Mouse (Mus musculus) intestine, embryonic 14.5 days (tissue): Measurements from ENCODE around the gene Mapkapk2. TPM values are rescaled to one million over a fixed set of nuclear protein-coding genes. Genes with fewer than 3 reads are reported as not detected.
"Not testable (repeated sequence)": the region's sequence is repeated elsewhere in the genome, so short reads cannot be mapped to it uniquely, and the experiment has no call there.

ENCODE experiments used
- ATAC-seq: fragments of 200-750 bp; cut with Nextera tagmentation; replicated peaks from 2 replicates; pipeline ENCODE4 v1.8.0; 2017; ENCODE audit warnings: low read depth, moderate number of reproducible peaks, moderate TSS enrichment, moderate library complexity; ENCODE audit not compliant: low FRiP score, low TSS enrichment
- DNase-seq: peaks from one replicate; pipeline ENCODE4 v3.0.0-alpha.2; 2018; ENCODE audit warnings: low spot score
- H3K27ac ChIP-seq: fragments of 300-500 bp; sonication (generic); 2 replicates; pipeline ENCODE4 v1.5.1; 2014; ENCODE audit warnings: low read depth, mild to moderate bottlenecking, control low read depth
- H3K27me3 ChIP-seq: fragments of 300-500 bp; sonication (generic); replicated peaks from 2 replicates; pipeline ENCODE4 v1.6.1; 2014; ENCODE audit warnings: low read length, control low read depth; ENCODE audit not compliant: control insufficient read depth, insufficient read depth
- H3K36me3 ChIP-seq: fragments of 300-500 bp; sonication (generic); 2 replicates; pipeline ENCODE4 v1.6.1; 2014; ENCODE audit warnings: low read length, control low read depth; ENCODE audit not compliant: control insufficient read depth, insufficient read depth
- H3K4me1 ChIP-seq: fragments of 300-500 bp; sonication (generic); replicated peaks from 2 replicates; pipeline ENCODE4 v1.6.1; 2014; ENCODE audit warnings: low read length, control low read depth, mixed read lengths; ENCODE audit not compliant: control insufficient read depth, insufficient read depth
- H3K4me2 ChIP-seq: fragments of 300-500 bp; sonication (generic); 2 replicates; pipeline ENCODE4 v1.6.1; 2014; ENCODE audit warnings: low read length
- H3K4me3 ChIP-seq: fragments of 300-500 bp; sonication (generic); 2 replicates; pipeline ENCODE4 v1.5.1; 2014; ENCODE audit warnings: low read depth, low read length, control low read depth, mixed read lengths
- H3K9ac ChIP-seq: fragments of 300-500 bp; sonication (generic); 2 replicates; pipeline ENCODE4 v1.6.1; 2014; ENCODE audit warnings: mild to moderate bottlenecking, low read length
- H3K9me3 ChIP-seq: fragments of 300-500 bp; sonication (generic); 2 replicates; pipeline ENCODE4 v1.6.1; 2016; ENCODE audit warnings: low read length, control low read depth; ENCODE audit not compliant: control insufficient read depth
- WGBS: fragments of 180-500 bp; shearing (Covaris S2); extraction: QIAGEN DNeasy Blood & Tissue Kit; methylation state at CpG from one replicate; pipeline ENCODE4 v1.1.7; 2014; 5-methylcytosine and 5-hydroxymethylcytosine counted together
- polyA plus RNA-seq: library from polyadenylated mRNA; unstranded; fragments of >200 nt; fragmentation: Nextera tagmentation; extraction: Ambion mirVana; gene quantifications from 2 replicates; pipeline ENCODE4 v1.2.1, GENCODE M21; 2014

The Mapkapk2 gene
- polyA plus RNA-seq, result 58.1 and 62.4 TPM in 2 replicates

GRCm38 (mm10) chr1:131097700-131098094, at the start of gene Mapkapk2:
TSS of gene Mapkapk2 (minus strand) at chr1:131097826.
- 0% methylated on average over 26 of the region's 32 CpGs for WGBS

GRCm38 (mm10) chr1:131146181-131146614, 48.6 kb upstream of the Mapkapk2 start:
- no peak overlapping the region for H3K9ac ChIP-seq
- no peak overlapping the region for H3K4me3 ChIP-seq
- no peaks in the 10 kb centered on the region for H3K36me3 ChIP-seq
- no peaks in the 10 kb centered on the region for H3K4me1 ChIP-seq
- DNase-seq (no peak), ATAC-seq (no peak)
- no peaks in the 10 kb centered on the region for H3K27me3 ChIP-seq
- H3K4me2 ChIP-seq, result no peak overlapping the region
- H3K27ac ChIP-seq, result no peak overlapping the region
- no peaks in the 10 kb centered on the region for H3K9me3 ChIP-seq
- 91% methylated on average over 3 of the region's 3 CpGs for WGBS

More at GRCm38 (mm10) chr1:131097700-131098094, at the start of gene Mapkapk2:
- H3K4me1 ChIP-seq, result peaks cover 3% of the 10 kb centered on the region; the same call in 1 of the 2 replicates
- peak within 1 kb of the TSS; percentile 83 for H3K9ac ChIP-seq
- no peaks in the 10 kb centered on the region for H3K9me3 ChIP-seq
- DNase-seq, result peak; percentile 97
- no peaks in the 10 kb centered on the region for H3K27me3 ChIP-seq
- peak within 1 kb of the TSS; percentile 88 for H3K27ac ChIP-seq
- peak; percentile 94 for ATAC-seq
- no peaks in the 10 kb centered on the region for H3K36me3 ChIP-seq
- H3K4me2 ChIP-seq, result peak within 1 kb of the TSS; percentile 88
- H3K4me3 ChIP-seq, result peak within 1 kb of the TSS; percentile 65

- not testable (repeated sequence) for H3K27ac ChIP-seq, ATAC-seq, H3K4me2 ChIP-seq, H3K4me1 ChIP-seq, H3K9ac ChIP-seq, H3K27me3 ChIP-seq, H3K4me3 ChIP-seq, DNase-seq, H3K9me3 ChIP-seq, H3K36me3 ChIP-seq
- WGBS, result 83% methylated on average over 3 of the region's 3 CpGs
Measured at GRCm38 (mm10) chr1:131145222-131145621, 47.6 kb upstream of the Mapkapk2 start.

- 91% methylated on average over 1 of the region's 1 CpGs for WGBS
- no peak for ATAC-seq
- Histone ChIP-seq H3K9ac (no peak overlapping the region), H3K4me3 (no peak overlapping the region), H3K27ac (no peak overlapping the region), H3K9me3 (no peaks in the 10 kb centered on the region), H3K4me2 (no peak overlapping the region), H3K27me3 (no peaks in the 10 kb centered on the region), H3K4me1 (0 out of 2 replicates have a peak, but pooled peaks cover 4% of the 10 kb centered on the region), H3K36me3 (no peaks in the 10 kb centered on the region)
- DNase-seq, result no peak
Measured at GRCm38 (mm10) chr1:131142472-131142871, 44.8 kb upstream of the Mapkapk2 start.

- ATAC-seq, result no peak
- Histone ChIP-seq H3K9ac (no peak overlapping the region), H3K4me2 (no peak overlapping the region), H3K9me3 (no peaks in the 10 kb centered on the region), H3K27ac (no peak overlapping the region), H3K4me3 (no peak overlapping the region), H3K36me3 (no peaks in the 10 kb centered on the region), H3K4me1 (0 out of 2 replicates have a peak, but pooled peaks cover 4% of the 10 kb centered on the region), H3K27me3 (no peaks in the 10 kb centered on the region)
- DNase-seq, result no peak
- 53% methylated on average over 2 of the region's 2 CpGs for WGBS
Measured at GRCm38 (mm10) chr1:131141449-131141848, 43.8 kb upstream of the Mapkapk2 start.

GRCm38 (mm10) chr1:131139102-131140095, 41.8 kb upstream of the Mapkapk2 start:
- Histone ChIP-seq H3K27me3 (no peaks in the 10 kb centered on the region), H3K9ac (peak overlapping the region; percentile 63), H3K27ac (peak overlapping the region; percentile 95)

GRCm38 (mm10) chr1:131138191-131139016, 40.8 kb upstream of the Mapkapk2 start, which contains the start of gene Dyrk3:
TSS of gene Dyrk3 (minus strand) at chr1:131138340.
- 3% methylated on average over 49 of the region's 49 CpGs for WGBS
- Histone ChIP-seq H3K4me3 (peak within 1 kb of the TSS; percentile 86), H3K4me2 (peak within 1 kb of the TSS; percentile 86), H3K27me3 (no peaks in the 10 kb centered on the region), H3K9ac (peak within 1 kb of the TSS; percentile 63), H3K9me3 (no peaks in the 10 kb centered on the region), H3K4me1 (0 out of 2 replicates have a peak, but pooled peaks cover 4% of the 10 kb centered on the region), H3K27ac (peak within 1 kb of the TSS; percentile 95), H3K36me3 (no peaks in the 10 kb centered on the region)
- ATAC-seq (peak; percentile 97), DNase-seq (peak; percentile 93)

More at GRCm38 (mm10) chr1:131139102-131140095, 41.8 kb upstream of the Mapkapk2 start:
- DNase-seq, result no peak
- 65% methylated on average over 11 of the region's 11 CpGs for WGBS
- no peak for ATAC-seq
- Histone ChIP-seq H3K9me3 (no peaks in the 10 kb centered on the region), H3K4me1 (0 out of 2 replicates have a peak, but pooled peaks cover 4% of the 10 kb centered on the region), H3K4me2 (peak overlapping the region; percentile 86), H3K4me3 (peak overlapping the region; percentile 86), H3K36me3 (no peaks in the 10 kb centered on the region)

- Histone ChIP-seq H3K27ac (peak overlapping the region; percentile 95), H3K27me3 (no peaks in the 10 kb centered on the region), H3K4me3 (peak overlapping the region; percentile 86), H3K36me3 (no peaks in the 10 kb centered on the region), H3K9me3 (no peaks in the 10 kb centered on the region), H3K4me2 (peak overlapping the region; percentile 86), H3K9ac (peak overlapping the region; percentile 63), H3K4me1 (0 out of 2 replicates have a peak, but pooled peaks cover 4% of the 10 kb centered on the region)
- under 1% methylated on average over 33 of the region's 36 CpGs for WGBS
- DNase-seq (no peak), ATAC-seq (peak; percentile 84)
Measured at GRCm38 (mm10) chr1:131137717-131138118, 40.1 kb upstream of the Mapkapk2 start.
